Mouse (Mus musculus) liver, embryonic 13.5 days (tissue): ENCODE measurements around the gene Tmub2. TPM values are rescaled to one million over a fixed set of nuclear protein-coding genes. Genes with fewer than 3 reads are reported as not detected.

Experiments used
- ATAC-seq: fragments of 200-750 bp; cut with Nextera tagmentation; 2 replicates; pipeline ENCODE4 v1.8.0; 2017; ENCODE audit warnings: low read depth, mild to moderate bottlenecking, moderate number of reproducible peaks, moderate library complexity
- DNase-seq: peaks from one replicate; pipeline ENCODE4 v3.0.0; 2022
- H3K27ac ChIP-seq: fragments of 300-500 bp; sonication (generic); 2 replicates; pipeline ENCODE4 v1.5.1; 2015; ENCODE audit warnings: moderate library complexity, mild to moderate bottlenecking, inconsistent platforms
- H3K27me3 ChIP-seq: fragments of 300-500 bp; sonication (generic); 2 replicates; pipeline ENCODE4 v1.6.1; 2015; ENCODE audit warnings: mild to moderate bottlenecking, inconsistent platforms
- H3K36me3 ChIP-seq: fragments of 300-500 bp; sonication (generic); 2 replicates; pipeline ENCODE4 v1.6.1; 2015; ENCODE audit warnings: mild to moderate bottlenecking, inconsistent platforms
- H3K4me1 ChIP-seq: fragments of 300-500 bp; sonication (generic); replicated peaks from 2 replicates; pipeline ENCODE4 v1.6.1; 2015; ENCODE audit warnings: inconsistent platforms
- H3K4me2 ChIP-seq: fragments of 300-500 bp; sonication (generic); 2 replicates; pipeline ENCODE4 v1.6.1; 2015; ENCODE audit warnings: inconsistent platforms, mild to moderate bottlenecking, moderate library complexity
- H3K4me3 ChIP-seq: fragments of 300-500 bp; sonication (generic); replicated peaks from 2 replicates; pipeline ENCODE4 v1.5.1; 2015; ENCODE audit warnings: mild to moderate bottlenecking, inconsistent platforms
- H3K9ac ChIP-seq: fragments of 300-500 bp; sonication (generic); 2 replicates; pipeline ENCODE4 v1.6.1; 2015; ENCODE audit warnings: mild to moderate bottlenecking, inconsistent platforms
- H3K9me3 ChIP-seq: fragments of 300-500 bp; sonication (generic); replicated peaks from 2 replicates; pipeline ENCODE4 v1.6.1; 2016; ENCODE audit warnings: inconsistent platforms
- WGBS: fragments of 180-500 bp; shearing (Covaris S2); methylation state at CpG from one replicate; pipeline ENCODE4 v1.1.7; 2015; ENCODE audit not compliant: insufficient replicate concordance; 5-methylcytosine and 5-hydroxymethylcytosine counted together
- polyA plus RNA-seq: library from polyadenylated mRNA; unstranded; fragments of >200 nt; fragmentation: Nextera tagmentation; extraction: Ambion mirVana; gene quantifications from 2 replicates; pipeline ENCODE4 v1.2.1, GENCODE M21; 2015

Tmub2 gene
- polyA plus RNA-seq, 1 experiment from 2014 or later = 22.8 TPM

GRCm38 (mm10) chr11:102333061-102333460 is 48.3 kb downstream of the Tmub2 start:
- peaks cover 38% of the 10 kb centered on the region for H3K27me3 ChIP-seq
- H3K9me3 ChIP-seq = no peaks in the 10 kb centered on the region
- no peak overlapping the region for H3K27ac ChIP-seq
- H3K9ac ChIP-seq = no peak overlapping the region
- H3K36me3 ChIP-seq = no peaks in the 10 kb centered on the region
- no peak for ATAC-seq
- H3K4me3 ChIP-seq = no peak overlapping the region
- no peaks in the 10 kb centered on the region for H3K4me1 ChIP-seq
- no peak overlapping the region for H3K4me2 ChIP-seq
- DNase-seq = no peak

GRCm38 (mm10) chr11:102334010-102334409 is 49.3 kb downstream of the Tmub2 start:
- H3K27me3 ChIP-seq = peaks cover 36% of the 10 kb centered on the region

GRCm38 (mm10) chr11:102334973-102335700 is 50.4 kb downstream of the Tmub2 start:
- no peak overlapping the region for H3K4me3 ChIP-seq
- no peak overlapping the region for H3K9ac ChIP-seq
- no peak for ATAC-seq
- no peaks in the 10 kb centered on the region for H3K36me3 ChIP-seq
- 34% methylated on average over 9 of the region's 9 CpGs for WGBS
- H3K4me2 ChIP-seq = no peak overlapping the region
- H3K9me3 ChIP-seq = no peaks in the 10 kb centered on the region
- H3K4me1 ChIP-seq = no peaks in the 10 kb centered on the region
- H3K27me3 ChIP-seq = peaks cover 42% of the 10 kb centered on the region
- DNase-seq = no peak
- no peak overlapping the region for H3K27ac ChIP-seq

More at GRCm38 (mm10) chr11:102334010-102334409, 49.3 kb downstream of the Tmub2 start:
- Histone ChIP-seq H3K9me3 (no peaks in the 10 kb centered on the region), H3K9ac (no peak overlapping the region), H3K27ac (no peak overlapping the region), H3K4me2 (no peak overlapping the region), H3K4me3 (no peak overlapping the region), H3K36me3 (no peaks in the 10 kb centered on the region), H3K4me1 (no peaks in the 10 kb centered on the region)
- no peak for DNase-seq
- WGBS = 57% methylated on average over 4 of the region's 4 CpGs
- no peak for ATAC-seq

DNA sequence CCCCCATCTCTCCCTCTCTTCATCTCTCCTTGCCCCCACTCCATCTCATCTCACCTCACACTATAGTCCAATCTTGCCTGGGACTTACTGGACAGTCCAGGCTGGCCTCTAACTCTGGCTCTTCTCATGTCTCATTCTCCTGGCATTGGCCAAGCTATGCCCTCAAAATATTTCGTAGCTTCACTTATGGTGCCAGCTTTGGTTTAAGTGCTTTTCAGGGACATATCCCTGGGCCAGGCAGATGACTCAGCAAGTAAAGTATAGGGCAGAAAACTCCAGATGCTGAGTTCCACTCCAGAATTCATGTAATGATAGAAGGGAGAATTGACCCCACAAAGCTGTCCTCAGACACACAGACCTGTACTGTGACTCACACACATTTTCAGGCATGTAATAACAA is 51.5 kb downstream of the Tmub2 start:
- H3K27me3 ChIP-seq = peaks cover 38% of the 10 kb centered on the region
- ATAC-seq (no peak), DNase-seq (no peak)
- no peaks in the 10 kb centered on the region for H3K36me3 ChIP-seq
- no peak overlapping the region for H3K4me3 ChIP-seq
- H3K9ac ChIP-seq = no peak overlapping the region
- no peak overlapping the region for H3K4me2 ChIP-seq
- no peaks in the 10 kb centered on the region for H3K9me3 ChIP-seq
- H3K4me1 ChIP-seq = no peaks in the 10 kb centered on the region
- 58% methylated on average over 1 of the region's 1 CpGs for WGBS
- no peak overlapping the region for H3K27ac ChIP-seq

GRCm38 (mm10) chr11:102337921-102338320 is 53.2 kb downstream of the Tmub2 start:
- Histone ChIP-seq H3K36me3 (no peaks in the 10 kb centered on the region), H3K4me3 (no peak overlapping the region), H3K4me1 (no peaks in the 10 kb centered on the region; the same call in 1 of the 2 replicates), H3K9me3 (no peaks in the 10 kb centered on the region), H3K4me2 (no peak overlapping the region), H3K9ac (no peak overlapping the region), H3K27ac (no peak overlapping the region), H3K27me3 (peaks cover 35% of the 10 kb centered on the region)
- WGBS = 43% methylated on average over 1 of the region's 1 CpGs
- DNase-seq = no peak
- no peak for ATAC-seq

- Histone ChIP-seq H3K4me1 (peaks cover 1% of the 10 kb centered on the region), H3K9me3 (no peaks in the 10 kb centered on the region), H3K36me3 (no peaks in the 10 kb centered on the region), H3K4me2 (no peak overlapping the region), H3K27me3 (peaks cover 35% of the 10 kb centered on the region), H3K27ac (no peak overlapping the region), H3K4me3 (no peak overlapping the region), H3K9ac (no peak overlapping the region)
- 26% methylated on average over 3 of the region's 3 CpGs for WGBS
- ATAC-seq (no peak), DNase-seq (no peak)
Measured at GRCm38 (mm10) chr11:102338561-102338960, 53.8 kb downstream of the Tmub2 start.

Other genes starting within 250 kb of the Tmub2 start
- 0.51 and 0.63 TPM in 2 replicates for gene Cd300lg, start 243.4 kb upstream of the Tmub2 start, polyA plus RNA-seq
- gene Mpp2, start 196.4 kb upstream of the Tmub2 start, polyA plus RNA-seq = 10.2 and 13.3 TPM in 2 replicates
- not detected in 2 replicates for gene Ppy, start 183.6 kb upstream of the Tmub2 start, polyA plus RNA-seq
- gene Pyy, start 177.1 kb upstream of the Tmub2 start, polyA plus RNA-seq = not detected in 2 replicates
- gene Nags, start 139.4 kb upstream of the Tmub2 start, polyA plus RNA-seq = 8.7 and 11.2 TPM in 2 replicates
- 12.8 and 14.3 TPM in 2 replicates for gene Tmem101, start 128.5 kb upstream of the Tmub2 start, polyA plus RNA-seq
- gene Lsm12, start 99.6 kb upstream of the Tmub2 start, polyA plus RNA-seq = 92.6 and 95.3 TPM in 2 replicates
- gene G6pc3, start 95.3 kb upstream of the Tmub2 start, polyA plus RNA-seq = 14.0 and 14.4 TPM in 2 replicates
- gene Hdac5, start 54.8 kb upstream of the Tmub2 start, polyA plus RNA-seq = 12.8 and 12.9 TPM in 2 replicates
- 14.6 and 16.4 TPM in 2 replicates for gene BC030867, start 36.0 kb upstream of the Tmub2 start, polyA plus RNA-seq
- 0.06 and 0.08 TPM in 2 replicates for gene Asb16, start 16.2 kb upstream of the Tmub2 start, polyA plus RNA-seq
- 4.6 and 4.9 TPM in 2 replicates for gene Atxn7l3, start 11.7 kb downstream of the Tmub2 start, polyA plus RNA-seq
- gene Ubtf, start 34.8 kb downstream of the Tmub2 start, polyA plus RNA-seq = 70.0 and 81.5 TPM in 2 replicates
- 734 and 914 TPM in 2 replicates for gene Slc4a1, start 81.3 kb downstream of the Tmub2 start, polyA plus RNA-seq
- 1.5 and 1.7 TPM in 2 replicates for gene Rundc3a, start 108.5 kb downstream of the Tmub2 start, polyA plus RNA-seq
- 388 and 390 TPM in 2 replicates for gene Slc25a39, start 123.0 kb downstream of the Tmub2 start, polyA plus RNA-seq
- 59.5 and 63.3 TPM in 2 replicates for gene Grn, start 145.4 kb downstream of the Tmub2 start, polyA plus RNA-seq
- gene Fam171a2, start 162.8 kb downstream of the Tmub2 start, polyA plus RNA-seq = 0.25 and 0.41 TPM in 2 replicates
- gene Itga2b, start 185.2 kb downstream of the Tmub2 start, polyA plus RNA-seq = 41.8 and 45.1 TPM in 2 replicates